Mouse (Mus musculus) c-Kit-positive CD71-negative TER-119-negative erythroid progenitor cells, embryonic 14.5 days (primary cell): ENCODE results near the gene Naxe.

Experiments used
- DNase-seq: peaks from one replicate; pipeline ENCODE4 v3.0.0-alpha.2; 2013; ENCODE audit warnings: low read depth

The Naxe gene

DNA sequence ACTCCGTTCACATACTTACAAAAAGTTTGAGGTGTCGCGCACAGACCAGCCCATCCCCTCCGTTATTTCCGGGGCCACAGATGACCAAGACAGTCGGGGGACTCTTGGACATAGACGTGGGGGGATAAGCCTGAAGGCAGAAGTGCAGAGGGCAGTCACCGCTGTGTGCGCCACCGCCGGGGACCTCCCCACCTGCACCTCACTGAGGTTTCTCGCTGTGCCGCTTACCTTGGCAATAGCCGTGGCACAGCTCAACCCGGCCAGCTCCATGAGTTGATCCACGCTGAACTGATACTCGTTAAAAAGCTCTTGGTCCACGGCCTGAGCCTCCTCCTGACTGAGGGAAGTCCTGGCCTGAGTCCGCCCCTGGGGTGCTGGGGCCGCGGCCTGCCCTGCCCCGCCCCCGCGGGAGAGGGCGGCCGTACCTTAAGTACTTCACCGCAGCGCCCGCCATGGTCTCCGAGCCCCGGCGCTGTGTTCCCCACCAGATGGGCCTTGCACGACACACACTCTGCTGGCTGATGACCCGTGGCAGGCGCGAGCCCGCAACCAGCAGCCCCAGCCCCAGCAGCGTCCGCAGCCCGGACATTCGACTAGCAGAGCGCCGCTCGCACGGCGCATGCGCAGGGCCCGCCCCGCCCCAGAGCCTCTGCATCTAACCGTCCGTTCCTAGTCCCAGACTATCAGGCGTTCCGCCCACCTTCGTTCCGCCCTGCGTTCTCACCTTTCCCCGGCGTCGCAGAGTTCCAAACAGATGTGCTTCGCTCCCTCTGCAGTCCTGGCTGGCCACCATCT, at the start of gene Naxe:
Gene Naxe (minus strand): TSS at position 594 of the 795 bp plus-strand sequence.
- DNase-seq = peak; percentile 79

DNA sequence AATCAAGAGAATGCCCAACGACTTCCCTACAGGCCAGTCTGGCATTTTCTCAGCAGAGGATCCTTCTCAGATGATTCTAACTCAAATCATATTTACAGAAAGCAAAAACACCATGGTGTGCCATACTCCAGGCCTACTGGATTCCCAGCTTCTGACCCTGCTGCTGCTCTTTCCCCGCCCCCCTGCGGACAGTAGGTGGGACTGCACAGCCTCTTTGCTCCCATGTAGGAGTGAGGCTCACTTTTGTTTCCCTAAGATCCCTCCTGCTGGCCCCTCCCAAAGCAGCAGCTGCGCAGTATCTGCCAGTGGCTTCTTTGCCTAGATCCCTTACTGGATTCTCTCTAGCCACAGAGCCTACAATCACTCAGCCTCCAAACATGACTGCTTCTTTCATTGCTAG, 47.8 kb upstream of the Naxe start:
- DNase-seq = no peak

DNA sequence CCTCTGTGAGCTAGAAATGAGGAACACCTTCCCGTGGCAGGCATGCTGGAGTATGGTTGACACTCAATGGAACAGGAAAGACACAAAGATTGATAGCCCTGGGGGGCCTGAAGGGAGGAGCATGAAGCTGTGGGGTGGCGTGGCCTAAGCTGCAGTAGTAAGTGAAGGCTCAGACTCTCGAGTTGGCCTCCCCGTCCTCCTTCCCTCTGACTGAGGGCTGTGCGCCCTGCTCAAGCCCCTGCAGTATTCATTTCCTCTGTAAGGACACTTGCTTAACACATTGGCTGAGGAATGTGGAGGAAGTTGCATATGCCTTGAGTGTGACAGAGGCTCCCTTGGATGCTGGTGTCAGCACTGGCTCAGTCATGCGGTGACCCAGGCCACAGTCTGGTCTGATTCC, 44.3 kb upstream of the Naxe start:
- no peak for DNase-seq

DNA sequence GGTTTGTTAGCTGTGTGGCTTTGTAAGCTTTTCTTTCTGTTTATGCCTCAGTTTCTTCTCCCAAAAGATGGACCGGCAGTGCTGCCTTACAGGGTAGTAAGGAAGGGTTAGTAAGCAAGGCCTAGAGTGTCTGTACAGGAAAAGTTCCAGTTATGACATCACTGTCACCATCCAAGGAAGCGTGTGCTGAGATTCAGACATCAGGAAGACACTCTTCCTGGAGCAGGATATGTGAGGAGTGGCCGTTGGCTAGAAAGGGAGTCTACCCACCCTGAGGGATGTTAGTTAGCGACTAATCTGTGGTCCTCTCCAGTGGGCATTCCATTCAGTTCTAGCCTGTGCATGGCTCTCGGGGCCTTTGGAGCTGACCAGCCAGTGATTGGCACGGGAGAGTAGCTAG, 43.9 kb upstream of the Naxe start:
- DNase-seq = no peak

DNA sequence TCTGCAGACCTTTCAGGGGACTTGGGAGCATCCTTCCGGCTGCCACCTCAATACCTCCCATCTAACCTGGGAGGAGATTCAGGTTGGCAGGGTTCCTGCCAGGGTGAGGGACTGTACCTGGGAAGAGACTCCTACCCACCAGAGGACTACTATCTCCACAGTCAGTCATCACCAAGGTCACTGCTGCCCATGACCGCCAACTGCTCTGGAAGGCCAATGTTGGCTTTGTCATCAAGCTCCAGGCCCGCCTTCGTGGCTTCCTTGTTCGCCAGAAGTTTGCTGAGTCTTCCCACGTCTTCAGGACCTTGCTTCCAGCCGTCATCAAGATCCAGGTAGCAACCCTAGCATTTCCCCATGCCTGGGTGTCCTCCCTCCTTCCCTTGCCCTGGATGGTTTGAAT, 43.4 kb upstream of the Naxe start:
- no peak for DNase-seq

DNA sequence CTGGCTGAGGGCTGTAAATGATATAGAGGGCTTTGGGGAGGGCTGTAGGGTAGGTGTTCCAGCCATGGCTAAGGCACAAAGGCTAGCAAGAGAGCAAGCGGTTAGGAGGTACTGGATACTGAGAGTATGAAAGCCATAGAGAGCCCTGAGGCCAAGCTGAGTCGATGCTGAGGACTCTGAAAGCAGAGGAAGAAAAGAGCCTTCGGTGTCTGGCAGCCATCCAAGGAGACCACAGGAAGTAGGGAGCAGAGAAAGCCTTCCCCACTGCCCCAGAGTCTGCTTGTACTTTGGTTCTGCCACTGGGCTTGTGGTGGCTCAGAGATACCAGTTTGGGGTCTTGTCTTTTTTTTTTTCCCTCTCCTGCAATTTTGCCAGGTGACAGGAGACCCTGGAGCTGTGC, 42.0 kb upstream of the Naxe start:
- no peak for DNase-seq

DNA sequence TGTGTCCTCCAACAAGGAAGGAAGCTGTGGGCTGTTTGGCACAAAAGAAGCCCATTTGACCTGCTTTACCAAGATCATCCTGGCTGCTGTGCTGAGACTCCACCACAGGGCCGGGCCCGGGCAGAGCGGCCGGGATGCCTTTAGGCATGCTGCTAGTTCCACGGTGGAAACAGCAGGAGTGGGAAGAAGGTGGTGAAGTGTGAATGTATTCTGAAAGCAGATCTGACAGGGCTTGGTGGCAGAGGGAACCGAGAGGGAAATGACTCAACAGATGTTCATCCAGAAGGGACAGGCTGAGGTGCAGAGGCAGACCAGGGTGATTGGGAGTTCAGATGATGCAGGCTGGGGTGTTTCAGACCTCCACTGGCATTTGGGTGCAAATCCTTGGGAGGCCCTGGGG, 39.4 kb upstream of the Naxe start:
- DNase-seq = no peak

DNA sequence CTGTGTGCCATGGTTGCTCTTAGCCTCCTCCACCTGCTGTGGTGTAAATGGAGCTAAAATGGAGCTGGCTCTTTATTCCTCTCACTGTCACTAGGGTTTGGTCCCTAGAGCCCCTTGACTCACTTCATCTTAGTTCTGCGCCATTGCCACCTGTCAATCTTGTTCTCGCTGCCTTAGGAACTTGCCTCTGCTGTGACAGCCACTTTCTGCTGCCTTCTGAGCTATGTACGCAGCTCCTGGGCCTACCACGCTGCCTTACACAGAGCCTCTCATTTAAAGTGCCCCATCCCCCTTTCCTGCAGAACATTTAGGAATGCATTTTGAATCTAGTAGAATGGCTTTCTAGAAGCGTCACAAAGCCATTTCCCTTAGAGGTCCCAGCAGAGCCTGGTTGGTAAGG, 35.8 kb upstream of the Naxe start:
- DNase-seq = no peak

DNA sequence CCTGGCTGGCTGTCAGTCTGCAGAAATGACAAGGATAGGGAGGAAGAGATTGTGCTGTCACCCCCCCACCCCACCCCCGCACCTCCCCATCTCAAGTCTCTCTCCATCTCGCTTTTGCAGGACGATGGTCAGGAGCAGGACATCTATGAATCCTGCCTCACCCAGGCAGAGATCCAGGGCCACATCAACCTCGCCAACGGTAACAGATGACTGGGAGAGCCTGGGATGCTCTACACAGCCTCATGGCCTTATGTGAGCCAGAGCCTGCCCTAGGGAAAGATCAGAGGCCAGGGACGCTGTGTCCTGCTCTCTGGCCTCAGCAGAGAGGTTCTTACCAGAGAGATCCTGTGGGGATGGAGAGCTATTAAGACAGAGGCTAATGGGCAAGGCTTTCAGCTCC, 32.3 kb upstream of the Naxe start:
- DNase-seq = no peak

DNA sequence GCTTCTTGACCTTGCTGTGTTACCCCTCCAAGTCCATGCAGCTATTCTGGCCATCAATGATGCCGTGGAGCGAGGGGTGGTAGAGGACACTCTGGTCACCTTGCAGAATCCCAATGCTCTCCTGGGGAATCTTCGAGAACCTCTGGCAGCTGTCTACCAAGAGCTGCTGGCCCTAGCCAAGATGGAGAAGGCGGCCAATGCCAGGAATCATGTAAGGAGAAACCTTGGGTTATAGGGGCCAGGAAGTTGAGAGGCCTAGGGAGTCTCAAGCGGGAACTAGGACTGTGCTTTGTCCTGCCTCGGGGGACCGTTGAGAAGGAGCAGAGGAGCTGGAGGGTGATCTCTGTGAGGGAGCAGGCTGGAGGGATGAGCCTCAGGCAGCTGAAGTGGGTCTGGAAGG, 31.8 kb upstream of the Naxe start:
- DNase-seq = no peak

DNA sequence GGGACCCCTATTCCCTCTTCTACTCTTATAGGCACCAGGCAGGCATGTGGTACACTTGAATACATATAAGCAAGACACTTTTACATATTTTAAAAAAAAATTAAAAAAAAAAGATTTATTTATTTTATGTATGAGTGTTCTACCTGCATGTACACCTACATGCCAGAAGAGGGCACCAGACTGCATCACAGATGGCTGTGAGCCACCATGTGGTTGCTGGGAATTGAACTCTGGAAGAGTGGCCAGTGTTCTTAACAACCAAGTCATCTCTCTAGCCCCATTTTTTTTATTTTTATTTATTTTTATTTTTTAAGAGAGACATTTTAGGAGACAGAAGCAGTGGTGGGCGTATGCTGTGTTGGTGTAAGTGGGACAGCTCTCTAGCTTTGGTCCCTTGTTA, 29.4 kb upstream of the Naxe start:
- DNase-seq = no peak

DNA sequence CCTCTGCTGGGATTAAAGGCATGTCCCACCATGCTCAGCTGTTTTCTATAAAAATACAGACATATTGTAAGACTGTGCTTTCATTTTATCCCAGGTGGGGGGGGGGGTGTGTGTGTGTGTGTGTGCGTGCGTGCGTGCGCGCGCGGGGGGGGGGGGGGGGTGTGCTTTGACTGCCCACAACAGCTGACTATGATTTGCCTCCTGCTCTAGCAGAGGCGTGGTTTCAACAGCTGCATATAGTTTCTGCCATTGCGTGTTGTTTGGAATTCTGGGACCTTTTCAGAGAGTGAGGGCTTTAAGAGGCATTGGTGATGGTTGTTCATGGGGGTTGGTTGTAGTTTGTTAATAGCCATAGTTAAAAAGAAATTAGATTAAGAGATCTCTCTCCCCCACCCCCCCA, 27.2 kb upstream of the Naxe start:
- DNase-seq = no peak

DNA sequence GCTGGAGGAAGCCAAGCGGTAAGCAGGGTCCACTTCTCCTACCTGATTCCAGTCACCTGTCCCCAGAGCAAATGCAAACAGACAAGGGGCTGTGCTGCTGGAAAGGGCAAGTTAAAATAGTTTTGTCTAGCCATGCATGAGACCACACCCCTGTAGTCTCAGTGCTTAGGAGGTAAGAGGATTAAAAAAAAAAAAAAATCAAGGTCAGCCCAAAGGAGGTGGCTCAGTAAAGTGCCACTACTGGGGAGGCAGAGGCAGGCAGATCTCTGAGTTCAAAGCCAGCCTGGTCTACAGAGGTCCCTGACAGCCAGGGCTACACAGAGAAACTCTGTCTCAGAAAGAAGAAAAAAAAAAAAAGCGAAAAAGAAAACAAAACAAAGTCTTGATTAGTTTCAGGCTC, 25.7 kb upstream of the Naxe start:
- DNase-seq = no peak

DNA sequence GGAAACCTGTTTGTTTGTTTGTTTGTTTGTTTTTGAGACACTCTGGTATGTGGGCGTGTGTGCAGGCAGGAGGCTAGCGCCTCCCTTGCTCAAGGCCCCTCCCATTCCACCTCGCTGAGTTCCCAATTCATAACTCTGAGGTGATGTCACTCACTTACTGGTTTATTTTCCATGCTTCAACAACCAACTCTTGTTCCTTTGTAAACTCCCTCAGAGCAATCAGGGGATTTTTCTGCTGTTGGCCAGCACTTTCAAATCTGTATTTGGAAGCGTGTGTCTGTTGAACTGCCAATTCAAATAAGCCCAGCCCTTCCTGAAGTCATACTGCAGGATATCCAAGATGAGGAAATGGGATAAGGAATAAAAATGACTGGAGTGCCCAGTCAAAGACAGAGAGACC, 24.4 kb upstream of the Naxe start:
- DNase-seq = peak; percentile 35

DNA sequence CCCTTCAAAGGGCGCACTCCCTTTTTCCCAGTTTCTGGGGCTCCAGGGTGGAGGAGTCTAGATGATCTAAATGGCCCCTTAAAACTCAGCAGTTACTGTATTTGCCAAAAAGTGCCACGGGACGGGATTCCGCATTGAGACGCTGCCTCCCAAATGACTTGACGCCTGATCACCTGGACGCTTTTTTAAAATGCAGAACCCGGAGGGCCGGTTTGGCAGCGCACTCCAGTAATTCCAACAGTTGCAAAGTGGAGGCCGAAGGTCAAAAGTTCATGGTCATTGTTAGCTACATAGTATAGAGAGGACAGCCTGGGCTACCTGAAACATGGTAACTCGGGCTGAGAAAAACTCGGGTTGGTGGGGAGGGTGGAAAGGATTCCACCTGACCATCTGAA, 23.9 kb upstream of the Naxe start:
- DNase-seq = no peak

DNA sequence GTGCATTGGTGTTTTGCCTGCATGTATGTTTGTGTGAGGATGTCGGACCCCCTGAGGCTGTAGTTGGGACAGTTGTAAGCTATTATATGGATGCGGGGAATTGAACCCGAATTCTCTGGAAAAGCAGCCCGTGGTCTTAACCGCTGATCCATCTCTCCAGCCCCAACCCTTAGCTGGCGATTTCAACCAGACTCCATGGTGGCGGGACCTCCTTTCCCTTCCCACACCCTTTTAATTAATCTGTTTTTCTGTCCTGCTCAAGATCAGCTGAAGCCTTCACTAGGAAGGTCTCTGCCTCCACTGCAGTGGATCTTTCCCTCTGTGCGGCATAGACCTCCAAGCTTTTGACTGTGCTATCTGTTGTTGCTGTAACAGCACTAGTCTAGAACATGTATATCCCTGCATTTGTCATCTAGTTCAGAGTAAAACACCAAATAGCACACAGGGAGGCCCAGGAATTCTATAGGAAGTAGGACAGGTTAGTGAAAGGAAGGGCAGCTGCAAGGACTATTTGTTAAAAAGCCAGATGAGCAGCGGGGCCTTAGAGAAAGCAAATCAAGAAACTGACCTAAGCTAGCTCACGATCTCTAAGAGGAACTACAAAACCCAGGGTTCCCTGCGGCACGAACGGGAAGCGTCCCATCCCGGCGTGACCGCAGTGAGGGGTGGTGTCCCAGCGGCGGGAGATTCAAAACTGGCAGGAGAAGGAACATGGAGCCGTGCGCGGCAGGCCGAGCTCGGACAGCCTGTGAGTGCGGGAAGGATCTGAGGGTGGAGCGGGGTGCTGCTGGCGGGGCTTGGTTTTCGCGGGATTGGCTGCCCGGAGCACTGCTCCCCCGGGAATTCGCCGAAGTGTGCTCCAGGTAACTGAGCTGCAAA, 23.3 kb upstream of the Naxe start, which contains the start of gene Iqgap3:
Gene Iqgap3 (plus strand): TSS at position 627 of the 879 bp plus-strand sequence.
- peak; percentile 80 for DNase-seq

DNA sequence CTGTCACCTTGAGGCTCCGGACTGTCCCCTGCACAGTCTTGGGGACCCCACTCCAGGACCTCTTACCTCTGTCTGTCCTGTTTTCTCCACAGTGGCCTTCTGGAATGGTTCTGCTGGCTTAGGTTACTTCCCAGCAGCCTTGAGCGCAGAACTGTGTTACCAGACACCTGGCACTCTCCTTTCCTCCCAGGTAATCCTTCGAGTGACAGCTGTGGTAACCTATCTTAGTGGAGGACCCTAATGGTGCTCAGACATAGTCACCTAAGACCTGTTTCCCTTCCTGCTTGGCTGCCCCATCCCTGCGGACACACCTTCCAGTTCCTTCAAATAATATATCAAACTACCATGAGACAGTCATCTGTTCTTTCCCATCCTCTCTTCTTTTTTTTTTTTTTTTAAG, 19.9 kb upstream of the Naxe start, which contains the start of gene Ttc24:
Gene Ttc24 (minus strand): TSS at position 101 of the 400 bp plus-strand sequence.
- no peak for DNase-seq

DNA sequence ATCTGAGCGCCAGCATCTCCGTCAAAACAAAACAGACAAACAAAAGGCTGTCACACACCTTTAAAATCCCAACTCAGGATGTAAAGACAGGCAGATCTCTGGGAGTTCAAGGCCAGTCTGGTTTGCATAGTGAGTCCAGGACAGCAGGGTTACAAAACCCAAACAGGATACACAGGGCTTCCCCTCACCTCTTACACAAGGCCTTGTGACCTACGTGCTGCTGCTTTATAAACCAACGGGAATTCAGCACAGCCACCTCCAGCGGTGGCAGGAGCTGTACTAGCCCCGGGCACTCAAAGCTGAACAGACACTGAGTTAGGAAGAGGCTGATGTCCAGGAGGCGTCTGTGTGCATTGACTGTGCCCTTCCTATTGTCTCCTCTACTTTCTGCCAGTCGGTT, 19.1 kb upstream of the Naxe start:
- DNase-seq = no peak

DNA sequence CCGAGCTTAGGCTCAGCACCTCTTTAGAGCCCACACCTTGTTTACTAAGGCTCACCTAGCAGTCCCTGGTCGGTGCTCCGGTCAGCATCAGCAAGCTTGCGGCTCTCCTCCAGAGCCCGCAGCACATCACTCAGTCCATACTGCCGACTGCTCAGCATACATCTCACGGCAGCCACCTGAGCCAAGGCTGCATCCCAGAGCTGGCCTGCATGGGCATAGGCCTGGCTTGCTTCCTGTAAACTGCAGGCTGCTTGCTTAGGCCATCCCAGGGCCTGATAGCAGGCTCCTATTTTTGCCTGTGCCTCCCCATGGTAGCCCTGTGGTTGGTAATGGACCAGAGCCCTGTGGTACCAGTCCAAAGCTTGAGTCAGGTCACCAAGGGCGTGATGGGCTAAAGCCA, 16.5 kb upstream of the Naxe start:
- DNase-seq = no peak

DNA sequence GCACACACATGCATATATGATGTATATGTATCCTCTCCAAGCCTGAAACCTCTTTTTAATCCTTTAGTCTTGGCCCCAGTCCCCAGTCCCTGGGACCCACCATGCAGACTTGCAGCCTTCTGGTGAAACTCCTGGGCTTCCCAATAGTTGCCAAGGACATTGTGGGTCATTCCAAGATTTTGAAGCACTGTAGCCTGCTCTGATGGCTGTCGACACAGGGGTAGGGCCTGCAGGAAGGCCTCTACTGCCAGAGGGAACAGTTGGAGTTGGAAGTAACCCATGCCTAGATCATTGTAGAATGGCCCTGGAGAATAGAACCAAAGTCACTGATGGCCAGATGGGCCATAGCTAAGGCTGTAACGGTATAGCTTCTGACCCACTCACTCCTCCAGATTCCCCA, 16.1 kb upstream of the Naxe start:
- DNase-seq = no peak

DNA sequence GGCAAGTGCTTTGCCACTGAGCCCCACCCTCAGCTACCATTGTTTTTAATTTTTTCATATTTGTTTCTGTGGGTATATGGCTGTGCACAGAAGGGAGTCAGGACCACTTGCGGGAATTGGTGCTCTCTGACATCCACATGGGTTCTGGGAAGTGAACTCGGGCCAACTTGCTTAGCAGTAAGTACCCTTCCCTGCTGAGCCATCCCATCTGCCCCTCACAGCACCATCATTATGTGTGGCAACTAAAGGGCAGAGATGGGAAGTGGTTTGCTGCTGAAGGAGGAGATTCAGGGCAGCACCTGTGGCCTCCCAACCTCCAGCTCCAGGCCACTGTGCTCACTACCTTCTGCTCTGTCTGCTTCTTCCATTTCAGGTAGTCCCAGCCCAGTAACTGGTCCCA, 15.3 kb upstream of the Naxe start:
- no peak for DNase-seq

DNA sequence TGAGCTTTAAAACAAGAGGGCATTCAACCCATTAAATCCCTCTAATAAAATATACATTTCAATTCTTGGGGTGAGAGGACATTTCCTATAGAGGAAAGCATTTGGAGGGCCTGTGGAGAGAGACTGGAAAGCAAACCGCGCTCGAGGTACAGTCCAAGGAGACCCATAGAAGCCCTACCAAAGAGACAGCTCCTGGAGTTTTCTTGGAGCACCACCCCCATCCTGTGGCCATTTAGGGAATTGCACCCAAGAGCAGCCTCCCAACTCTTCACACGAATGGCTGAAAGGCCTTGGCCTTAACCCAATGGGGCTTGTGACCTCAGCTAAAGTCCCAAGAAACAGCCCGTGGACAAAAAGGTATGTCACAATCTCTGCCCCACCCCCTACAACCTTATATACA, 13.5 kb upstream of the Naxe start:
- DNase-seq = peak; percentile 80

DNA sequence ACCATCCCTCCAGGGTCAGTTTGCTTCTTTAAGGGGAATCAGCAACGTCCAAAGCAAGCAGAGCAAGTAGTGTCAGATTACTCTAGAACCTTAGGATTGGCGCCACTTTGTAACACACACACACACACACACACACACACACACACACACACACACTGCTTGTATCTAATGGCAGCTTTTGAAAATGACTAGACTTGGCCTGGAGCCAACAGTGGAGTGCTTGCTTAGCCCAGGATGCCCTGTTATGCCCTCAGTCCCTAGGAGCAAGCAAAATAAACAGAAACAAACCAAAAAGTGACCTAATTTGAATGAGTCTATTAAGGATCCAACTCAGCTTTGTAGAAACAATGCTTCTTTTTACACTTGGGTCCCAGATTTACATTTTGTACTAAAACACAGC, 10.1 kb upstream of the Naxe start:
- no peak for DNase-seq
